Mouse (Mus musculus) embryonic facial prominence, embryonic 11.5 days (tissue): ENCODE measurements around the gene Kcne3. TPM values are rescaled to one million over a fixed set of nuclear protein-coding genes. Genes with fewer than 3 reads are reported as not detected.

Experiments used
- ATAC-seq: fragments of 200-750 bp; cut with Nextera tagmentation; replicated peaks from 2 replicates; pipeline ENCODE4 v1.8.0; 2017; ENCODE audit warnings: low read depth; ENCODE audit not compliant: insufficient number of reproducible peaks, low FRiP score, low TSS enrichment
- DNase-seq: peaks from one replicate; pipeline ENCODE4 v3.0.0-alpha.2; 2015; ENCODE audit warnings: low spot score
- H3K27ac ChIP-seq: fragments of 300-500 bp; sonication (generic); replicated peaks from 2 replicates; pipeline ENCODE4 v1.5.1; 2014; ENCODE audit warnings: mild to moderate bottlenecking, low read depth, low read length, control low read depth
- H3K27me3 ChIP-seq: fragments of 300-500 bp; sonication (generic); 2 replicates; pipeline ENCODE4 v1.6.1; 2014; ENCODE audit warnings: mild to moderate bottlenecking, low read length, moderate library complexity, mixed read lengths; ENCODE audit not compliant: control insufficient read depth, insufficient read depth
- H3K36me3 ChIP-seq: fragments of 300-500 bp; sonication (generic); replicated peaks from 2 replicates; pipeline ENCODE4 v1.6.1; 2014; ENCODE audit warnings: low read depth, mild to moderate bottlenecking, low read length, moderate library complexity, mixed read lengths; ENCODE audit not compliant: control insufficient read depth, insufficient read depth
- H3K4me1 ChIP-seq: fragments of 300-500 bp; sonication (generic); 2 replicates; pipeline ENCODE4 v1.6.1; 2014; ENCODE audit warnings: low read length, mixed read lengths; ENCODE audit not compliant: control insufficient read depth, insufficient read depth
- H3K4me2 ChIP-seq: fragments of 300-500 bp; sonication (generic); 2 replicates; pipeline ENCODE4 v1.6.1; 2014; ENCODE audit warnings: low read depth, mild to moderate bottlenecking, control low read depth, low read length, moderate library complexity
- H3K4me3 ChIP-seq: fragments of 300-500 bp; sonication (generic); 2 replicates; pipeline ENCODE4 v1.5.1; 2014; ENCODE audit warnings: low read depth, low read length, control low read depth
- H3K9ac ChIP-seq: fragments of 300-500 bp; sonication (generic); replicated peaks from 2 replicates; pipeline ENCODE4 v1.6.1; 2014; ENCODE audit warnings: mild to moderate bottlenecking, control low read depth, low read length
- H3K9me3 ChIP-seq: fragments of 300-500 bp; sonication (generic); replicated peaks from 2 replicates; pipeline ENCODE4 v1.6.1; 2016; ENCODE audit warnings: mild to moderate bottlenecking, low read length, inconsistent platforms, mixed read lengths; ENCODE audit not compliant: control insufficient read depth
- WGBS: fragments of 180-500 bp; shearing (Covaris S2); extraction: QIAGEN DNeasy Blood & Tissue Kit; methylation state at CpG from one replicate; pipeline ENCODE4 v1.1.7; 2014; 5-methylcytosine and 5-hydroxymethylcytosine counted together
- polyA plus RNA-seq: library from polyadenylated mRNA; unstranded; fragments of >200 nt; fragmentation: Nextera tagmentation; extraction: Ambion mirVana; gene quantifications from 2 replicates; pipeline ENCODE4 v1.2.1, GENCODE M21; 2014

The Kcne3 gene
- polyA plus RNA-seq = 13.7 and 16.9 TPM in 2 replicates

GRCm38 (mm10) chr7:100176269-100176668 lies at the start of gene Kcne3:
Kcne3 (plus strand) TSS chr7:100176502.
- H3K9me3 ChIP-seq = no peaks in the 10 kb centered on the region
- no peak for DNase-seq
- no peak for ATAC-seq
- H3K9ac ChIP-seq = no peak within 1 kb of the TSS
- H3K4me3 ChIP-seq = no peak within 1 kb of the TSS
- H3K4me1 ChIP-seq = no peaks in the 10 kb centered on the region
- no peak within 1 kb of the TSS for H3K4me2 ChIP-seq
- no peaks in the 10 kb centered on the region for H3K36me3 ChIP-seq
- H3K27me3 ChIP-seq = peaks cover 20% of the 10 kb centered on the region
- 76% methylated on average over 3 of the region's 3 CpGs for WGBS
- no peak within 1 kb of the TSS for H3K27ac ChIP-seq

- DNase-seq = no peak
- 76% methylated on average over 7 of the region's 7 CpGs for WGBS
- no peaks in the 10 kb centered on the region for H3K36me3 ChIP-seq
- H3K4me1 ChIP-seq = no peaks in the 10 kb centered on the region
- no peak overlapping the region for H3K27ac ChIP-seq
- ATAC-seq = no peak
- H3K27me3 ChIP-seq = no peaks in the 10 kb centered on the region
- no peaks in the 10 kb centered on the region for H3K9me3 ChIP-seq
- H3K4me3 ChIP-seq = no peak overlapping the region
- H3K9ac ChIP-seq = no peak overlapping the region
- H3K4me2 ChIP-seq = no peak overlapping the region
Observed at GRCm38 (mm10) chr7:100126514-100126913, 49.8 kb upstream of the Kcne3 start.

GRCm38 (mm10) chr7:100128262-100129041 lies 47.9 kb upstream of the Kcne3 start:
- H3K4me2 ChIP-seq = no peak overlapping the region

GRCm38 (mm10) chr7:100130592-100130991 lies 45.7 kb upstream of the Kcne3 start:
- H3K36me3 ChIP-seq = no peaks in the 10 kb centered on the region
- no peak overlapping the region for H3K27ac ChIP-seq
- no peak overlapping the region for H3K4me3 ChIP-seq
- no peak overlapping the region for H3K9ac ChIP-seq
- ATAC-seq (no peak), DNase-seq (no peak)
- no peaks in the 10 kb centered on the region for H3K4me1 ChIP-seq
- H3K9me3 ChIP-seq = no peaks in the 10 kb centered on the region
- WGBS = 76% methylated on average over 6 of the region's 6 CpGs
- no peaks in the 10 kb centered on the region for H3K27me3 ChIP-seq
- H3K4me2 ChIP-seq = no peak overlapping the region

More at GRCm38 (mm10) chr7:100128262-100129041, 47.9 kb upstream of the Kcne3 start:
- H3K9ac ChIP-seq = no peak overlapping the region
- H3K4me1 ChIP-seq = no peaks in the 10 kb centered on the region
- 89% methylated on average over 7 of the region's 7 CpGs for WGBS
- no peaks in the 10 kb centered on the region for H3K27me3 ChIP-seq
- H3K27ac ChIP-seq = no peak overlapping the region
- H3K36me3 ChIP-seq = no peaks in the 10 kb centered on the region
- H3K9me3 ChIP-seq = no peaks in the 10 kb centered on the region
- no peak for ATAC-seq
- no peak overlapping the region for H3K4me3 ChIP-seq
- no peak for DNase-seq

GRCm38 (mm10) chr7:100132379-100132778 lies 43.9 kb upstream of the Kcne3 start:
- DNase-seq (no peak), ATAC-seq (no peak)
- no peaks in the 10 kb centered on the region for H3K36me3 ChIP-seq
- no peak overlapping the region for H3K4me2 ChIP-seq
- no peaks in the 10 kb centered on the region for H3K9me3 ChIP-seq
- H3K4me3 ChIP-seq = no peak overlapping the region
- no peak overlapping the region for H3K9ac ChIP-seq
- no peaks in the 10 kb centered on the region for H3K4me1 ChIP-seq
- 71% methylated on average over 1 of the region's 1 CpGs for WGBS
- no peaks in the 10 kb centered on the region for H3K27me3 ChIP-seq
- no peak overlapping the region for H3K27ac ChIP-seq

- no peaks in the 10 kb centered on the region for H3K27me3 ChIP-seq
- ATAC-seq (no peak), DNase-seq (no peak)
- H3K4me1 ChIP-seq = no peaks in the 10 kb centered on the region
- no peak overlapping the region for H3K9ac ChIP-seq
- H3K36me3 ChIP-seq = no peaks in the 10 kb centered on the region
- no peaks in the 10 kb centered on the region for H3K9me3 ChIP-seq
- H3K27ac ChIP-seq = no peak overlapping the region
- no peak overlapping the region for H3K4me3 ChIP-seq
- WGBS = 79% methylated on average over 9 of the region's 9 CpGs
- no peak overlapping the region for H3K4me2 ChIP-seq
Observed at GRCm38 (mm10) chr7:100137038-100137437, 39.3 kb upstream of the Kcne3 start.

- DNase-seq (no peak), ATAC-seq (no peak)
- H3K27me3 ChIP-seq = no peaks in the 10 kb centered on the region
- no peak overlapping the region for H3K4me2 ChIP-seq
- 93% methylated on average over 4 of the region's 4 CpGs for WGBS
- no peaks in the 10 kb centered on the region for H3K36me3 ChIP-seq
- H3K27ac ChIP-seq = no peak overlapping the region
- no peak overlapping the region for H3K4me3 ChIP-seq
- H3K4me1 ChIP-seq = no peaks in the 10 kb centered on the region
- no peaks in the 10 kb centered on the region for H3K9me3 ChIP-seq
- H3K9ac ChIP-seq = no peak overlapping the region
Observed at GRCm38 (mm10) chr7:100138075-100138474, 38.2 kb upstream of the Kcne3 start.

GRCm38 (mm10) chr7:100140591-100140990 lies 35.7 kb upstream of the Kcne3 start:
- H3K36me3 ChIP-seq = no peaks in the 10 kb centered on the region
- DNase-seq (no peak), ATAC-seq (no peak)
- H3K4me3 ChIP-seq = no peak overlapping the region
- no peak overlapping the region for H3K4me2 ChIP-seq
- H3K27me3 ChIP-seq = no peaks in the 10 kb centered on the region
- WGBS = 74% methylated on average over 1 of the region's 1 CpGs
- no peak overlapping the region for H3K9ac ChIP-seq
- H3K27ac ChIP-seq = no peak overlapping the region
- no peaks in the 10 kb centered on the region for H3K9me3 ChIP-seq
- no peaks in the 10 kb centered on the region for H3K4me1 ChIP-seq
